Mouse (Mus musculus): ENCODE results near the gene Pigs. TPM values are rescaled to one million over a fixed set of nuclear protein-coding genes. Genes with fewer than 3 reads are reported as not detected.

The Pigs gene
- polyA plus RNA-seq, 1 experiment = 88.3 TPM

DNA sequence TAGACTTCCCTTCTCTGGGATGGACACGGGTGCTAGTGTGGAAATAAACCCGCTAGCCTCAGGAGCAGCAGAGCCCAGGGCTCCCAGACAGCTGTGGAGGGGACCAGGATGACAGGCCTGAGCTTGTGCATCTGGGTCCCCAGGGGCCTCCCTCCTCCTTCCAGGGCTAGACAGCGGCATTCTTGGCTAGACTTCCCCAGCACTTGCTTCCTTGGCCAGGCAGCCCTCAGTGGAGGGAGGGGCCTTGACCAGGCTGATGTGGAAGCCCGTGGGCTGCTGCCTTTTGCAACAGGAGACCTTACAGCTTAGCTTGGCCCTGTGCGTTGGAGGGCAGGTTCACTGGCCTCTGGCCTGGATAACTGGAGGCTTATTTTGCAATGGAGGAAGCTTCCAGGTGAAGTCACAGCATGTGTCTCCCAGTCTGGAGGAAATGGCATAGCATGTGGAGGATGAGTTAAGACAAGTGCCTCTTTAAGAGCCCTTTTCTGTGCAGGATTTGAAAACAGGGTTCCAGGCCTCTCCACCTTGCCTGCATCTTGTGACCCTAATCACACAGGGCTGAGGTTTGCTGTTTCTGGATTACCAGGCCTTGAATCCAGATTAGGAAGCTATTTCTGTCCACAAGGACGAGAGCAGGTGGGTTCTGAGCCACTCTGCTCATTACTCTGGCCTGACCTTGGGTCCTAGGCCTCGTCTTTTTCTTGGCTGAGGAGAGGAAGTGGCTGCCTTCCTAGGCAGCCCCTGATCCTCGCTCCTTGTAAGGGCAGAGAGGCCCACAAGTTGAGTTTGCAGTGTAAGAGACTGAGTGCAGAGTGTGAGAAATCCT is 16.9 kb downstream of the Pigs start:
- no peak for DNase-seq
- 58% methylated on average over 8 of the region's 8 CpGs for WGBS
- TF ChIP-seq CTCF (IDR thresholded peaks at IDR 0.05; ENCODE audit: borderline replicate concordance, control insufficient read depth, extremely low read depth, insufficient read depth, low read length, poor library complexity) (no peak), POLR2A (IDR thresholded peaks at IDR 0.05; ENCODE audit: control insufficient read depth, extremely low read depth, insufficient read depth, low read length, poor library complexity) (no peak)
- Histone ChIP-seq H3K27me3 (ENCODE audit: control insufficient read depth, insufficient read depth, low read length) (no peaks in the 10 kb centered on the region), H3K4me3 (ENCODE audit: control insufficient read depth, insufficient read depth, low read length) (no peak overlapping the region), H3K4me1 (replicated peaks; ENCODE audit: control insufficient read depth, insufficient read depth, low read length) (peaks cover 29% of the 10 kb centered on the region), H3K27ac (ENCODE audit: control insufficient read depth, insufficient read depth, low read length) (peak overlapping the region; percentile 11; the same call in 1 of the 2 replicates), H3K36me3 (ENCODE audit: control insufficient read depth, insufficient read depth, low read length) (no peaks in the 10 kb centered on the region)

- peak; percentile 53 for DNase-seq
- TF ChIP-seq CTCF (IDR thresholded peaks at IDR 0.05; ENCODE audit: borderline replicate concordance, control insufficient read depth, extremely low read depth, insufficient read depth, low read length, poor library complexity) (no peak), POLR2A (IDR thresholded peaks at IDR 0.05; ENCODE audit: control insufficient read depth, extremely low read depth, insufficient read depth, low read length, poor library complexity) (no peak)
- peaks cover 29% of the 10 kb centered on the region for H3K4me1 ChIP-seq (replicated peaks; ENCODE audit: control insufficient read depth, insufficient read depth, low read length)
- 10% methylated on average over 7 of the region's 7 CpGs for WGBS
- H3K4me3 ChIP-seq (ENCODE audit: control insufficient read depth, insufficient read depth, low read length) = no peak overlapping the region
- H3K27me3 ChIP-seq (ENCODE audit: control insufficient read depth, insufficient read depth, low read length) = no peaks in the 10 kb centered on the region
- H3K36me3 ChIP-seq (ENCODE audit: control insufficient read depth, insufficient read depth, low read length) = no peaks in the 10 kb centered on the region
- peak overlapping the region; percentile 11; the same call in 1 of the 2 replicates for H3K27ac ChIP-seq (ENCODE audit: control insufficient read depth, insufficient read depth, low read length)
Observed at GRCm38 (mm10) chr11:78345801-78346200, 17.6 kb downstream of the Pigs start.

- no peak overlapping the region; the same call in 1 of the 2 replicates for H3K27ac ChIP-seq (ENCODE audit: control insufficient read depth, insufficient read depth, low read length)
- H3K4me1 ChIP-seq (replicated peaks; ENCODE audit: control insufficient read depth, insufficient read depth, low read length) = peaks cover 29% of the 10 kb centered on the region
- TF ChIP-seq CTCF (IDR thresholded peaks at IDR 0.05; ENCODE audit: borderline replicate concordance, control insufficient read depth, extremely low read depth, insufficient read depth, low read length, poor library complexity) = no peak
- no peak for TF ChIP-seq POLR2A (IDR thresholded peaks at IDR 0.05; ENCODE audit: control insufficient read depth, extremely low read depth, insufficient read depth, low read length, poor library complexity)
- 84% methylated on average over 6 of the region's 6 CpGs for WGBS
- H3K4me3 ChIP-seq (ENCODE audit: control insufficient read depth, insufficient read depth, low read length) = no peak overlapping the region
- no peaks in the 10 kb centered on the region for H3K36me3 ChIP-seq (ENCODE audit: control insufficient read depth, insufficient read depth, low read length)
- DNase-seq = no peak
- no peaks in the 10 kb centered on the region for H3K27me3 ChIP-seq (ENCODE audit: control insufficient read depth, insufficient read depth, low read length)
Observed at GRCm38 (mm10) chr11:78346326-78347069, 18.3 kb downstream of the Pigs start.

DNA sequence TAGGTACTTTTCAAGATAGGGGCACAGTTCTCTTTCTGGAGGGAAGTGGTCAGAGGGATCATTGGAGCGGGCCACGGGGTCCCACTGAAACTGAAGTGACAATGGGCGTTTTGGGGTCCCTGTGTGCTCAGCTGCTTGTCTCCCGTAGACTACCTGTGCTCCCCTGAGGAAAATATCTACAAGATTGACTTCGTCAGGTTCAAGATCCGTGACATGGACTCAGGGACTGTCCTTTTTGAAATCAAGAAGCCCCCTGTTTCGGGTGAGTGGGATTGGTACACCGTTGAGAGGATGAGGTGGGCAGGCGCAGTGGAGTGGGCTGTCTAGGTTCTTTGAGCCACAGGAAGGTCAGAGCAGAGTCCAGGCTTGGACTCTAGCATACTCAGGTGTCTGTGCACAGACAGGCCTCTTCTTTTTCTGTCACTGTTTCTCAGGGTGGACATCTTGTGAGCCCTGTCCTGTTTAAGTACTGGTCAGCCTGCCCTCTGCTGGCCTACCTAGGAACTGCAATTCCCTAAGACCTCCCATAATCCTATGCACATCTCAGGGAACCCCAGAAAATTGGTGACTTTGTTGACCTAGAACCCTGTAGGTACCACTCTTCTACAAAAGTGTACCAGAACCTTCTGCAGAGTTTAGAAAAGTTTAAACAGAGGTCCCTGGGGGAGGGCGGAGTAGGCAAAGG is 19.0 kb downstream of the Pigs start:
- H3K27ac ChIP-seq (ENCODE audit: control insufficient read depth, insufficient read depth, low read length) = no peak overlapping the region
- no peak; the same call in 1 of the 2 replicates for TF ChIP-seq CTCF (IDR thresholded peaks at IDR 0.05; ENCODE audit: borderline replicate concordance, control insufficient read depth, extremely low read depth, insufficient read depth, low read length, poor library complexity)
- no peak for TF ChIP-seq POLR2A (IDR thresholded peaks at IDR 0.05; ENCODE audit: control insufficient read depth, extremely low read depth, insufficient read depth, low read length, poor library complexity)

DNA sequence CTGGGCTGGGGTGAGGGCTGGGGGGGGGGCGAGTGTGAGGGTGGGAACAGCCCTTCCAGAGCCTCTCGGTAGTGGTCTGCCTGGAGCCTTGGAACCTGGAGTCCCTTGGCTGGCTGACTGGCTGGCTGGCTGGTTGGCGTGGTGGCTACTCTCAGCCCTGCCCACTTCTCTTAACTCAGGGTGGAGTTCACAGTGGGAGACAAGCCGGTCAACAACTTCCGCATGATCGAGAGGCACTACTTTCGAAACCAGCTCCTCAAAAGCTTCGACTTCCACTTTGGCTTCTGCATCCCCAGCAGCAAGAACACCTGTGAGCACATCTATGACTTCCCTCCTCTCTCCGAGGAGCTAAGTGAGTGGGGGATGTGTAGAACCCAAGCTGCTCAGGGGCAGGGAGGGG is 19.7 kb downstream of the Pigs start:
- H3K27ac ChIP-seq (ENCODE audit: control insufficient read depth, insufficient read depth, low read length) = no peak overlapping the region
- 86% methylated on average over 9 of the region's 9 CpGs for WGBS

More for the DNA sequence above, 19.0 kb downstream of the Pigs start:
- H3K36me3 ChIP-seq (ENCODE audit: control insufficient read depth, insufficient read depth, low read length) = no peaks in the 10 kb centered on the region
- no peak overlapping the region for H3K4me3 ChIP-seq (ENCODE audit: control insufficient read depth, insufficient read depth, low read length)
- no peaks in the 10 kb centered on the region for H3K27me3 ChIP-seq (ENCODE audit: control insufficient read depth, insufficient read depth, low read length)
- 93% methylated on average over 10 of the region's 10 CpGs for WGBS
- DNase-seq = peak; percentile 65
- peaks cover 29% of the 10 kb centered on the region for H3K4me1 ChIP-seq (replicated peaks; ENCODE audit: control insufficient read depth, insufficient read depth, low read length)

DNA sequence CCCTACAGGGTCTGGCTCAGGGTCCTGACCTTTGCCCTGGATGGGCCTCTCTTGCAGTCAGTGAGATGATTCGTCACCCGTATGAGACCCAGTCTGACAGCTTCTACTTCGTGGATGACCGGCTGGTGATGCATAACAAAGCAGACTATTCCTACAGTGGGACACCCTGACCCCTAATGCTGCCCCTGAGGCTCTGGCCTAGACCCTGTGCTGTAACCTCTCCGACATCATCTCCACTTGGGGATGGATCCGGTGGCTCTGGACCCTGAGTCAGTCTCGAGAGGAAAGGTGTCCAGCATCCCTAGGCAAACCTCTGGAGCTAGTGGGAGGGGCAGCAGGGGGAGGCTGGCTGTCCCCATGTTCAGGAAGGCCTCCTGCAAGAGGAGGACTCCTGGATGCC is 20.3 kb downstream of the Pigs start:
- Histone ChIP-seq H3K4me3 (ENCODE audit: control insufficient read depth, insufficient read depth, low read length) (no peak overlapping the region), H3K27me3 (ENCODE audit: control insufficient read depth, insufficient read depth, low read length) (no peaks in the 10 kb centered on the region), H3K27ac (ENCODE audit: control insufficient read depth, insufficient read depth, low read length) (no peak overlapping the region), H3K36me3 (ENCODE audit: control insufficient read depth, insufficient read depth, low read length) (no peaks in the 10 kb centered on the region), H3K4me1 (replicated peaks; ENCODE audit: control insufficient read depth, insufficient read depth, low read length) (peaks cover 29% of the 10 kb centered on the region)
- WGBS = 87% methylated on average over 7 of the region's 7 CpGs
- TF ChIP-seq POLR2A (IDR thresholded peaks at IDR 0.05; ENCODE audit: control insufficient read depth, extremely low read depth, insufficient read depth, low read length, poor library complexity) = no peak
- TF ChIP-seq CTCF (IDR thresholded peaks at IDR 0.05; ENCODE audit: borderline replicate concordance, control insufficient read depth, extremely low read depth, insufficient read depth, low read length, poor library complexity) = no peak
- no peak for DNase-seq

More for the DNA sequence above, 19.7 kb downstream of the Pigs start:
- DNase-seq = no peak
- Histone ChIP-seq H3K4me3 (ENCODE audit: control insufficient read depth, insufficient read depth, low read length) (no peak overlapping the region), H3K36me3 (ENCODE audit: control insufficient read depth, insufficient read depth, low read length) (no peaks in the 10 kb centered on the region), H3K27me3 (ENCODE audit: control insufficient read depth, insufficient read depth, low read length) (no peaks in the 10 kb centered on the region), H3K4me1 (replicated peaks; ENCODE audit: control insufficient read depth, insufficient read depth, low read length) (peaks cover 29% of the 10 kb centered on the region)
- TF ChIP-seq CTCF (IDR thresholded peaks at IDR 0.05; ENCODE audit: borderline replicate concordance, control insufficient read depth, extremely low read depth, insufficient read depth, low read length, poor library complexity) (no peak), POLR2A (IDR thresholded peaks at IDR 0.05; ENCODE audit: control insufficient read depth, extremely low read depth, insufficient read depth, low read length, poor library complexity) (no peak)

All from thymus, adult 2 months (tissue).